Mouse (Mus musculus) midbrain, embryonic 16.5 days (tissue): Measurements from ENCODE around the gene Ypel5. TPM values are rescaled to one million over a fixed set of nuclear protein-coding genes. Genes with fewer than 3 reads are reported as not detected.

Experiments used
- ATAC-seq: fragments of 200-750 bp; cut with Nextera tagmentation; 2 replicates; pipeline ENCODE4 v1.8.0; 2017; ENCODE audit warnings: moderate TSS enrichment
- H3K27ac ChIP-seq: fragments of 300-500 bp; sonication (generic); 2 replicates; pipeline ENCODE4 v1.5.1; 2014; ENCODE audit warnings: mild to moderate bottlenecking, low read length, mixed read lengths
- H3K27me3 ChIP-seq: fragments of 300-500 bp; sonication (generic); 2 replicates; pipeline ENCODE4 v1.6.1; 2014; ENCODE audit warnings: low read depth, low read length, mixed read lengths; ENCODE audit not compliant: control insufficient read depth, insufficient read depth
- H3K36me3 ChIP-seq: fragments of 300-500 bp; sonication (generic); 2 replicates; pipeline ENCODE4 v1.6.1; 2014; ENCODE audit warnings: mild to moderate bottlenecking, low read length, moderate library complexity, mixed read lengths; ENCODE audit not compliant: control insufficient read depth, insufficient read depth
- H3K4me1 ChIP-seq: fragments of 300-500 bp; sonication (generic); 2 replicates; pipeline ENCODE4 v1.6.1; 2014; ENCODE audit warnings: mild to moderate bottlenecking, low read length, mixed read lengths; ENCODE audit not compliant: control insufficient read depth, insufficient read depth
- H3K4me2 ChIP-seq: fragments of 300-500 bp; sonication (generic); 2 replicates; pipeline ENCODE4 v1.6.1; 2014; ENCODE audit warnings: mild to moderate bottlenecking, low read length, mixed read lengths
- H3K4me3 ChIP-seq: fragments of 300-500 bp; sonication (generic); 2 replicates; pipeline ENCODE4 v1.5.1; 2014; ENCODE audit warnings: low read depth, mild to moderate bottlenecking, low read length, moderate library complexity, mixed read lengths
- H3K9ac ChIP-seq: fragments of 300-500 bp; sonication (generic); 2 replicates; pipeline ENCODE4 v1.6.1; 2014; ENCODE audit warnings: low read depth, low read length, mixed read lengths
- H3K9me3 ChIP-seq: fragments of 300-500 bp; sonication (generic); replicated peaks from 2 replicates; pipeline ENCODE4 v1.6.1; 2014; ENCODE audit warnings: mild to moderate bottlenecking, low read length, mixed read lengths; ENCODE audit not compliant: control insufficient read depth, poor library complexity, severe bottlenecking
- WGBS: fragments of 180-500 bp; shearing (Covaris S2); extraction: QIAGEN DNeasy Blood & Tissue Kit; methylation state at CpG from one replicate; pipeline ENCODE4 v1.1.7; 2014; 5-methylcytosine and 5-hydroxymethylcytosine counted together
- polyA plus RNA-seq: library from polyadenylated mRNA; unstranded; fragments of >200 nt; fragmentation: Nextera tagmentation; extraction: Ambion mirVana; gene quantifications from 2 replicates; pipeline ENCODE4 v1.2.1, GENCODE M21; 2015

The Ypel5 gene
- polyA plus RNA-seq, 1 experiment from 2014 or later = 116 TPM

DNA sequence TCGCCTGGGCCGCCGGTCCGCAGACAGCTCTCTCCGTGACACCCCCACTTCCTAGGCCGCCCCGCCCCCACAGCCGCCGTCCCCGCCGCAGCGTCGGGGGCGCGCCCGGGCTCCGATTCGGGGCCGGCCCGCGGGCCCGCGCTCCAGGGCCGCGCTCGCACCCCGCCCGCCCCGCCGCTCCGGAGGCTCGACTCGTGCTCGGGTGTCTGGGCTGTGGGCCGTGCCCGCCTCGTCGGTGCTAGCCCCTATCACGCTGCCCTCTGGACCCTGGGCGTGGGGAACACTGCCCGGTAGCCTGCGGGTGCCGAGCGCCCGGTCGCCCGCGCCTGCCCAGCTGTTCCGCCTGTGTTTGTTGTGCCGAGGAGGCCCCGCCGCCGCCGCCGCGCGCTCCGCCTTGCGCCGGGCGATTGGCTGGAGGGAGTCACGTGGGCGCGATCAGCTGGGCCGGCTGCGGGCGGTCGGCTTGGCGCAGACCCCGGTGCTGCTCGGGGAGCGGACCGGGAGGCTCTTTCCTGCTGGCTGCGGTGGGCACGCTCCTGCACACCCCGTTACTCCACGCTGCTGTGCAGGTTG, 973 bp downstream of the Ypel5 start:
- H3K9ac ChIP-seq = peak overlapping the region; percentile 98
- H3K27ac ChIP-seq = peak overlapping the region; percentile 99
- peak; percentile 68 for ATAC-seq
- H3K4me1 ChIP-seq = peaks cover 9% of the 10 kb centered on the region
- H3K4me2 ChIP-seq = peak overlapping the region; percentile 64
- no peaks in the 10 kb centered on the region for H3K36me3 ChIP-seq
- H3K4me3 ChIP-seq = peak overlapping the region; percentile 90
- no peaks in the 10 kb centered on the region for H3K9me3 ChIP-seq
- under 1% methylated on average over 47 of the region's 77 CpGs for WGBS
- no peaks in the 10 kb centered on the region for H3K27me3 ChIP-seq

DNA sequence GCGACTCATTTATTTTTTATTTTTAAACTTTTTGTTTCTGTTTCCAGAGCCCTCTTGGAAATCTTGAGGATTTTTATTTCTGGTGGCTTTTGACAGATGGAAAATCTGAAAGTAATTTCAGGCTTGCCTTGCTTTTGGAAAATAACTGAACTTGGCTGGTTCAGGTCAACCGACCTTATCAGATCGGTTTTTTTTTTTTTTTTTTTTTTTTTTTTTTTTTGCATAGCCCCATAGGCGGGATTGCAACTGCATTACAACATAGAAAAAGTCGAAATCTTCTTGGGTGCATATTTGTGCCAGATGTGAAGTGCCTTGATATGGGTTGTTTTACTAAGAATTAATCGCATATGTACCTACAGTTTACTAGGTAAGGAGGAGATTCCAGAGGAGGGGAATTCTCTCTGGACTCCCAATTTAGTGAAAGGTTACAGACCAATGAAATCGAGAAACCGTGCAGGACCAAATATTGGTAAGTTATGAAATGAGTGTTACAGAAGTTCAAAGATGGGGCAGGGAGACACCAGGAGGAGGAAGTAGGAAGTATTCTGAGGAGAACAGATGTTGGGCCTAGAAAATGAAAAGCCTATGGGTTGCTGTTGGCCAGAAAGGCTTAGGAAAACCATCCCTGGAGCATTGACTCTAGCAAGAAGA, 1.7 kb downstream of the Ypel5 start:
- Histone ChIP-seq H3K4me3 (peak overlapping the region; percentile 90), H3K27ac (peak overlapping the region; percentile 99), H3K9me3 (no peaks in the 10 kb centered on the region), H3K4me1 (peaks cover 9% of the 10 kb centered on the region), H3K4me2 (peak overlapping the region; percentile 64), H3K36me3 (no peaks in the 10 kb centered on the region), H3K9ac (peak overlapping the region; percentile 98), H3K27me3 (no peaks in the 10 kb centered on the region)
- ATAC-seq = no peak
- 25% methylated on average over 8 of the region's 8 CpGs for WGBS

DNA sequence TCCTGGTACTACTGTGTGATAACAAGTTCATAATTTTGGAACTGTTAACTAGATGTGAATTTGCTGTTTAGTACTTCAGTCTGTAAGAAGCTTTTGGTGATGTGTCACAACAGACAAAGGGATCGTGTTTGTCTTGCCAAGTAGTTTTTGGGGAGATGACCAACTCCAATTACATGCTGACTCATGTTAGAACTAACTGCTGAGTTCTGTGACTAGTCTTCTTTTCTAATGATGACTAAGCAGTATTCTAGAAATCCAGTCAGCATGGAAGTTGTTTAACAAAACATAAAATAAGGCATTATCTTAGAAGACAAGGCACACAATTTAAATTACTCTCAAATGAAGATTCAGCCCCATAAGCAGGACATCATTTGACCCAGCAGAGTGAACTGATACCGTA, 2.7 kb downstream of the Ypel5 start:
- WGBS = 83% methylated on average over 2 of the region's 2 CpGs

DNA sequence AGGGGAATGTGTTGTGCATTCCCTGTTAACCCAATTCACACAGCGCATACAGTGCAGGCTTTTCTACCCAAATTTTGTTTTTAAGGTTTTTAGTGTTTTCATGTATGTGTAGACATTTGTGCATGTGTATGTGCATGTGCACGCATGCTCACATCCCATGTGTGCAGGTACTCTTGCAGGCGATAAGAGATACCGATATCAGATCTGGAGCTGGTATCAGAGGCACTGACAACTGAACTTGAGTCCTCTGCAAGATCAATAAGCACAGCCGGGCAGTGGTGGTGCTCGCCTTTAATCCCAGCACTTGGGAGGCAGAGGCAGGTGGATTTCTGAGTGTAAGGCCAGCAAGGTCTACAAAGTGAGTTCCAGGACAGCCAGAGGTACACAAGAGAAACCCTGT, 8.1 kb downstream of the Ypel5 start:
- Histone ChIP-seq H3K27ac (no peak overlapping the region), H3K4me2 (no peak overlapping the region), H3K36me3 (no peaks in the 10 kb centered on the region; the same call in 1 of the 2 replicates), H3K27me3 (no peaks in the 10 kb centered on the region), H3K4me3 (no peak overlapping the region), H3K9me3 (no peaks in the 10 kb centered on the region), H3K4me1 (no peaks in the 10 kb centered on the region), H3K9ac (no peak overlapping the region)
- ATAC-seq = no peak
- WGBS = 96% methylated on average over 6 of the region's 6 CpGs

More for the DNA sequence above, 2.7 kb downstream of the Ypel5 start:
- Histone ChIP-seq H3K4me3 (no peak overlapping the region), H3K36me3 (no peaks in the 10 kb centered on the region), H3K27ac (no peak overlapping the region), H3K9ac (no peak overlapping the region), H3K4me1 (peaks cover 9% of the 10 kb centered on the region), H3K4me2 (no peak overlapping the region), H3K9me3 (no peaks in the 10 kb centered on the region), H3K27me3 (no peaks in the 10 kb centered on the region)
- no peak for ATAC-seq

DNA sequence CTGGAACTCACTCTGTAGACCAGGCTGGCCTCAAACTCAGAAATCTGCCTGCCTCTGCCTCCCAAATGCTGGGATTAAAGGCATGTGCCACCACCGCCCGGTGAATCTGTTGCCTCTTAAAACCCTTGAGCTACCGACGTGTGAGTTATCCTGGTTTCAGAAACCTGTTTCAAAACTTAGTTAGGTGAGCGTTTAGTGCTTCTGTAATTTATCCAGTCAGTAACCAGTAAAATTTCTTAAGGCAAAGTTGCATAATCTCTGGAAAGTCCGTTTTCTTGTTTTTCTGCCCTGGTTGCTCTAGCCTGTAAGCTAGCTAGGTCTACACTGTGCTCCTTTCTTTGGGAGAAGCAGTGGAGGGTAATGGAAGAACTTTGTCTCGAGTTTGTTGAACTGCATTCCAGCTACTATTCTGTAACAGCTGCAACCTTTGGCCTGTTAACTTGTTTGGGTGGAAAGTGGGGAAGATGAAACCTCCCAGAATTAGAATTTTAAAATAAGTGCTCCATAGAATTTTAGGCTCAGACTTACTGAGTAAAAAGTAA, 8.8 kb downstream of the Ypel5 start:
- Histone ChIP-seq H3K9ac (no peak overlapping the region), H3K27me3 (no peaks in the 10 kb centered on the region), H3K9me3 (no peaks in the 10 kb centered on the region), H3K36me3 (peaks cover 3% of the 10 kb centered on the region; the same call in 1 of the 2 replicates), H3K4me3 (no peak overlapping the region), H3K4me1 (no peaks in the 10 kb centered on the region), H3K4me2 (no peak overlapping the region), H3K27ac (no peak overlapping the region)
- 89% methylated on average over 7 of the region's 7 CpGs for WGBS
- ATAC-seq = no peak

DNA sequence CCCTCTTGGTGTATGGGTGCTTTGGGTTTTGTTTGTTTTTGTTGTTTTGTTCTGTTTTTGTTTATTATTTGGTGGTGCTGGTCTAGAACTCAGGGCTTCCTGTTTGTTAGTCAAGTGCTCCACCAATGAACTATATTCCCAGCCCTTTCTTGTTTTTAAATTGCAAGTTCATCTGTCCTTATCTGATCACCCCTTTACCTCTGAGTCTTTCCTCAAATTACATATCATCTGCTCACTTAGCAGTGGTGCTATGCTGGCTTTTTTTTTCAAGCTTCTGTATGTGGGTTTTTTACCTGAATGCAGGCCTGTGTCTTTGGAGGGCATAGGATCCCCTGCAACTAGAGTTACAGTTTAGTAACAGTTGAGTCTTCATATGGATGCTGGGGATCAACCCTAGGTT, 9.3 kb downstream of the Ypel5 start:
- Histone ChIP-seq H3K27me3 (no peaks in the 10 kb centered on the region), H3K27ac (no peak overlapping the region), H3K9ac (no peak overlapping the region), H3K4me3 (no peak overlapping the region), H3K4me2 (no peak overlapping the region), H3K36me3 (peaks cover 3% of the 10 kb centered on the region; the same call in 1 of the 2 replicates), H3K4me1 (no peaks in the 10 kb centered on the region), H3K9me3 (no peaks in the 10 kb centered on the region)
- ATAC-seq = no peak

DNA sequence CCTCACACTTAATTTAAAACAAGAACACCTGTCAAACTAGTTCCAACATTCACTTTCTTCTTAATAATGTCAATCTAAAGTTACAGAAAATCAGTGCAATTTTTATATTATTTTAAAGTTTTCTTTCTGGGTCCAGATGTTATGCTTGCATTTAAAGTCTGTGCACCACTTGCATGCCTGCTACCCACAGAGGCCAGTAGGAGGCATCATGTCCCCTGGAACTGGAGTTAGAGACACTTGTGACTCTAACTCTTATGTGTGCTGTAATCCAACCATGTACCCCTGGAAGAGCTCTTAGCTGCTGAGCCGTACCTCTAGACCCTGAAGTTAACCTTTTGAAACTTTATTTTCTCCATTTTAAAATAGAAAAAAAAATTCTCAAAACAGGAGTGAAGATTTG, 19.0 kb downstream of the Ypel5 start:
- Histone ChIP-seq H3K36me3 (0 out of 2 replicates have a peak, but pooled peaks cover 2% of the 10 kb centered on the region), H3K27me3 (no peaks in the 10 kb centered on the region), H3K27ac (no peak overlapping the region), H3K9ac (no peak overlapping the region), H3K9me3 (no peaks in the 10 kb centered on the region), H3K4me1 (no peaks in the 10 kb centered on the region), H3K4me3 (no peak overlapping the region), H3K4me2 (no peak overlapping the region)
- no peak for ATAC-seq
- WGBS = 85% methylated on average over 1 of the region's 1 CpGs

DNA sequence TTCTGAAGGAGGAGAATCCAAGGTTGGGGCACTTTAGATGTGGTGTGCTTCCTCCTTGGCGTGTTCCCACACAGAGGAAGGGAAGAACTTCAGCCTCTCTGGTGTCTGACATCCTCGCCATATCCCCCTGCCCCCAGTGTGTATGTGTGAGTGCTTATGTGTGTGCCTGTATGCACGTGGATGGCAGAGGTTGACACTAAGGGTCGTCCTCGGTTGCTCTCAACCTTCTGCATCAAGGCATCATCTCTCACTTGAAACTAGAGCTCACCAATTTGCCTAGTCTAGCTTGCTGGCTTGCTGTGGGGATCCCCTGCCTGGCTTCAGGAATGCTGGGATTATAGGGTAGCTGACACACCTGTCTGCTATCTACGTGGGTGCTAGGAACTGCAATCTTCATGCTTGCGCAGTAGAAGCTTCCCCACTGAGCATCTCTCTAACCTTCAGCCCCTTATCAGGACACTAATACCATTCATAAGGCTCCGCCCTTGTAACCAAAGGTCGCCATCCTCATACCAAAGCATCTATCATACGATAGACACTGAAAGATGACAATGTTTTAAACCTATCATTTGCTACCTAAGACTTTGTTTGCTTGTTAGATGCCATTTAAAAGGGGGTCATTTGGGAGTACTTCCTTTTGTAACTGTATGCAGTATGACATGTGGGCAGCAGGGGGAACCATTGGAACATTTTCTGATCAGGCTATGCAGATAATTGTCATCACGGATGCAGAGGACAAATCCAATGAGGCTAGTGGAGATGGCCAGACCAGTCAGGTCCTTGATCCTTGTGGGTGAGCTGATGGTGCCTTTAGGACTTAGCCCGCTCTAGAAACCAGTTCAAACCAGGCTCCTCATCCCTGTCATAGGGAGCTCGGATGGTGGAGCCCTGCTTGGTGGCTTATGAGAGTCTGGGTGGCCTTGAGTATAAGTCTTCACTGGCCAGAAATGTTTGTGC, 21.7 kb downstream of the Ypel5 start:
- peak; percentile 84 for ATAC-seq
- no peak overlapping the region for H3K4me2 ChIP-seq
- 60% methylated on average over 13 of the region's 13 CpGs for WGBS
- H3K4me3 ChIP-seq = no peak overlapping the region
- no peak overlapping the region for H3K27ac ChIP-seq
- no peaks in the 10 kb centered on the region for H3K27me3 ChIP-seq
- H3K9ac ChIP-seq = no peak overlapping the region
- H3K36me3 ChIP-seq = no peaks in the 10 kb centered on the region
- H3K9me3 ChIP-seq = no peaks in the 10 kb centered on the region
- no peaks in the 10 kb centered on the region for H3K4me1 ChIP-seq
